Mouse (Mus musculus) retina, adult 2 months (tissue): ENCODE measurements at regions not wholly inside any gene's neighbourhood (a gene's known extent, or its start where the extent isn't known, plus 50 kb on each side); places are given as distances from the start of the nearest gene placed in this dataset.

ENCODE experiments used
- DNase-seq: peaks from one replicate; pipeline ENCODE4 v3.0.0-alpha.2; 2012; ENCODE audit warnings: low read depth, low spot score

DNA sequence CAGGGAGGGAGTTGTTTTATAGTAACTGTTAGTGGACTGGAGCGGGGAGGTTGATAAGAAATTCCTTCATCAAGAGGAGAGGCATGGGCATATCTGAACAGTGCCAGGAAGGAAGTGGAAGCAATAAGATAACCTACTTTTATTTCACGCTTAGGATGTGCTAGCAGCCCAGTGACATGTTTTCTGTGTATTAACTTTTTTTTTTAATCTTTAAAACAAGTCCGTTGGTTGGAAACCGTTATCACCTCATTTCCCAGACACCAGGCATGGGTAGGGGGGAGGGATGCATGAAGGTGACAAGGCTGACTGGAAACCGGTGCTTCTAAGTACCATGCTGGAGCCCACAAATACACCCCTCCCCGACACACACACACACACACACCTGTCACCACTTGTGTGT lies 394.7 kb downstream of the Tshz3 start:
- no peak for DNase-seq

GRCm38 (mm10) chr7:37093721-37094120 lies 395.8 kb downstream of the Tshz3 start:
- no peak for DNase-seq

- no peak for DNase-seq
Observed at GRCm38 (mm10) chr7:37095839-37096238, 397.9 kb downstream of the Tshz3 start.

GRCm38 (mm10) chr7:37096291-37096690 lies 398.4 kb downstream of the Tshz3 start:
- no peak for DNase-seq

DNA sequence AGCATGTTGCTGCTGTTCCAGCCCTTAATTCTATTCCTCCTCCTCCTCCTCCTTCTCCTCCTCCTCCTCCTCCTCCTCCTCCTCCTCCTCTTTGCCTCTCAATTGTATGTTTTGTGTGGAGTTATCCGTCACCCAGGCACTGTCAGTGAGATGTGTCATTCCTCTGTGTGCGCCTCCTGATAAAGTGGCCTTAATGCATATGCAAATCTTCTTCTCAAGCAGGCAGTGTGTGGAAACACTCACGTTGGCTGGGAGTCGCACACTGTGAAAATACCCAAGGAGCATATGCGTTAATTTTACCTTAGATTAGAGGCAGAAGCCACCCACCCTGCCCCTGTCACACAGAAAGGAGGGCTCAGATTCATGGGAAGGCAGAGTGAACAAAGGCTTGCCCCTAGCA lies 401.0 kb downstream of the Tshz3 start:
- DNase-seq, result no peak

GRCm38 (mm10) chr7:37104671-37105070 lies 406.8 kb downstream of the Tshz3 start:
- no peak for DNase-seq

- DNase-seq, result no peak
Observed at GRCm38 (mm10) chr7:37111071-37111470, 413.2 kb downstream of the Tshz3 start.

- no peak for DNase-seq
Observed at GRCm38 (mm10) chr7:37120776-37121175, 422.9 kb downstream of the Tshz3 start.

DNA sequence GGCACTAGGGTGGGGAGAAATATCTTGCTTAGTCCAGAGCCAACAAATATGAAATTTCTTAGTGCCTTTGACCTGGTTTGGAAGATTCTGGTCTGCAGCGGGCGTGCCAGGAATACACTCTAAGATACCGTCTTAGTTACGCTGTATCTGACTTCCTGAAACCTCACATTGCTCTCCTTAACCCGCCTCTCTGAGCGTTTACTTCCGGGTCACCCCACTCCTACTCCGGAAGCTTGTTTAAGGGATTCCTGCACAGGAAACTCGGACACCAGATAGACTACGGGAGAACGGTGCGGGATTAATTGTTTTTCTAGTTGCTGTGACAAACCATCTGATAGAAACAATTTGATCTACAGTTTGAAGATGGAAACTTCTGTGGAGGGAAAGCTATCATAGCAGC lies 442.3 kb downstream of the Tshz3 start:
- DNase-seq, result no peak

GRCm38 (mm10) chr7:37142780-37143179 lies 444.9 kb downstream of the Tshz3 start:
- no peak for DNase-seq

GRCm38 (mm10) chr7:37144303-37144702 lies 446.4 kb downstream of the Tshz3 start:
- no peak for DNase-seq

DNA sequence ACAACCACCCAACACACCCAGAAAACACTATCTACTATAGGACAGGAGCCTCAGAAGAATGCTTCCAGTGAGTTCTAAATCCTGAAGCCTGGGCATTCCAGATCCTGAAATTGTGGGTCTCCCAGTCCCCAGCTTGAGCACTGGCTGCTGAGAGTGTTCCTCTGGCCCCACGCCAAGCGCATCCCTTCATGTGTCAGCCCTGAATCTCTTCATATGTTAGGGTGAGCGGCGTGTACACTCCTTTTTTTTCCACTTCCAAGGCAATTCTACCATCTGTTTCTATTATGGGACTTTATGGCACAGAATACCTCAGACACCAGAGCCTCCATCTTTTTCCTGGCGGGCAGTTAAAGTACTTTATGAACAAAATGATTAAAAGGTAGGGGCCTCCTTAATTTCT lies 451.8 kb downstream of the Tshz3 start:
- no peak for DNase-seq

DNA sequence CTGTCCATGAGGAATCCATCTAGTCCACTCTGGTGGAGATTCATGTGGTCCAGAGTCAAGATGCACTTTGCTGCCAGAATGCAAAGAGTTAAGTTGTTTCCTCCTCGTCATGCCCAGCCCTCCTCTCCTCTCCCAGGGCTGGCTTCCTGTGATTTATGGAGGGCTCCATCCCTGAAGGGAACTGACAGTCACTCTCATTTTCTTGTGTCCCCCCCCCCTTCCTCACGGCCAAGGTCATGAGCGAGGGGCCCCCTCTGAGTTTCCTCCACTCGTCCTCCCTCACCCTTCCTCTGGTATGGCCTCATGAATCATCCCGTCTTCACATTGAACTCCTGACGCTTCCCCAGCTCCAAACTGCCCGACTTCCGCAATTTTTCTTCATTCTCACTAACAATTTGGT lies 461.9 kb downstream of the Tshz3 start:
- no peak for DNase-seq

DNA sequence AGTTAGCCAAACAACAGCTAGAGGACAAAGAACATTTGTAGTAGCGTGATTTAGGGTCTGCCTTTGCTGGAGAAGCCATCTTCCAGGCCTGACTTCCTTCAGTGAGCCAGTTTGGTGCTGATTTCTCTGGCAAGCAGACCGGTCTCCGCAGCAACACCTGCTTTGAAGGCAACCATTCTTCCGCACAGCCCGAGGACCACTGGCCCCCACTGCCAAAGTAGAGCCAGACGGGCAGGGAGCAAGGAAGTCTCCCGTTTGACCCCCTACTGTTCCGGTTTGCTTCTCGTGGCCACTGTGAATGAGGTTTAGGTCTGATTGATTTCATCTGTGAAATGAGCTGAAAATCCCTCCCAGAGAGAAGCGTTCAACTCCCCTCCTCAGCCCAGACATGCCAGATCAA lies 471.0 kb downstream of the Tshz3 start:
- no peak for DNase-seq

DNA sequence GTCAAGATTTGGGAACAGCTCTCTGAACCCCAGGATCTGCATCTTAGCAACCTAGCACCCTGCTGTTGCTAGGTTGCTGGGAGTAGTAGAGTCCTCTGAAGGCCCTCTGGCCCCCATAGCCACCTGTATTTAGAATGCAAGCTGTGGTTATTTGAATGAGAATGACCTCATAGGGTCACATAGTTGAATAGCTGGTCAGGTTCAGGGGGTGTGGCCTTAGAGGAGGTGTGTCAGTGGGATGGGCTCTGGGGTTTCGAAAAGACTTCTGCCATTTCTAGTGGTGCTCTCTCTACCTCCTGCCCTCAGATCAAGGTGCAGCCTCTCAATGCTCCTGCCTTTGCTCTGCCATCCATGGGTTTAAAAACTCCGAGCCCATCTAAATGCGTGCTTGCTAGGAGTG lies 477.8 kb downstream of the Tshz3 start:
- no peak for DNase-seq

- DNase-seq, result no peak
Observed at GRCm38 (mm10) chr7:37178256-37178655, 480.3 kb downstream of the Tshz3 start.

DNA sequence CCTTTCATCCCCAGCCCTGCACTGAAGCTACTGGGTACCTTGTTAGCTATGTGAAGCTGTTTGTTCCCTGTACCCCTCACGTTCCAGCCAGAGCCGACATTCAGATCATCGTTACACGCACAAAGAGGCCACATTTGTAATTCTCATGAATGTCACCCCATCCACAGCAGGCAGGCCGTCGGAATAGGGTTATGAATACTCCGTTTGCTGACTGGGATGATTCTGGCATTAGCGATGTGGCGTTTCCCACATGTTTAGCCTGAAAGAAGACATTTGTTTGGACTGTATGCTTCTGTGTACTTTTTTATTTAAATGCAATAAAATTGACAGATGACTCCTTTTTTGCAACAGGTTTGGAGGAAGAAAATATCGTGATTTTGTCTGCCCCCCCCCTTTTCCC lies 482.0 kb downstream of the Tshz3 start:
- DNase-seq, result no peak

GRCm38 (mm10) chr7:37180416-37180815 lies 482.5 kb downstream of the Tshz3 start:
- no peak for DNase-seq

DNA sequence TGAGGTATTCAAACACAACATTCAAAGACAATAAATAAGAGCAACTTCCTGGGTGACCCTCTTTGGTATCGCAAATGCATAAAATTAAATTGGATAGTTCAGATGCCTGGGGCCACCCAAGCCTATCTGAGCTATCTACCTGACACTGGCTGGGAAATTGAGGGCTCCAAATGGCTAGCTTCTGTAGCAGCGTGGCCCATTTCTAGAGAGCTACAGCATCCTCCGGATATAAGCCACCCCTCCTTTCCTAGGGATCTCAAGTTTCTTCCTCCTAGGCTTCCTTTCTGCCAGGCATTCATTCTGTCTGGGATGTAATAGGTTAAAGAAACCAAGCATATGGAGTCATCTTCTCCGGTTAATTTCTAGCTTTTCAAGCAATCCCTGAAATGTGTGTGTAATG lies 483.2 kb downstream of the Tshz3 start:
- DNase-seq, result no peak

GRCm38 (mm10) chr7:37192536-37192935 lies 494.6 kb downstream of the Tshz3 start:
- no peak for DNase-seq

DNA sequence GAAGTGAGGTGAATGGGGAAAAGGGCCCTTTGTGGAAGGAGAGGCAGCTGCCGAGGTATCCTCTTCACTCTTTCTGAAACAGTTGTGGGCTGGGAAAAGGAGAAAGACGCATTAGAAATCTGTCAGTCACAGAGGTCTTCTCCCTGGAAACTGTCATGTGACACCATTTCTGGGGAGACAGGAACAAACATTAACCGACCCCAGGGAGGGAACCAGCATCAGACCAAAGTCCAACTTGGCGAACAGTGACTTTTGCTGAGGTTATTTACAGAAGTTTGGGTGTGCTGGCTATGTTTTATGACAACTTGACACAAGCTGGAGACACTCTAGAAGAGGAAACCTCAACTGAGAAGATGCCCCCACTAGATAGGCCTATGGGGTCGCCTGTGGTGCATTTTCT lies 506.9 kb downstream of the Tshz3 start:
- no peak for DNase-seq

DNA sequence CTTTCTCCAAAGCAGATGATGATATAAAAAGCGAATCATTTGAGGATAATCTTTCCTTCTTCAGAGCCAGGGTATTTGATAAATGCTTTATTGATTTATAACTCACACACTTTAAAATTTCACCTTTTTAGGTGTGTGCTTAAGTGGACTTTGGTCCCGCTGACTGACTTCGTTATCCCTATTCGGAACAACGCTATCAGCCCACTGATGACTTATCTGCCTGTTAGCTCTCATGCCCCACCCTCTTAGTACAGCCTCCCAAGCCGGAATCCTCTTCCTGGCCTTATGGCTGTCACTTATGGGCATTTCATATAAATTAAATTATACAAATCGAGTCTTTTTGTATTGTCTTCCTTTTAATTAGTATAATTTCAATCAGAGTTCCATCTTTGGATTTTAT lies 510.4 kb downstream of the Tshz3 start:
- DNase-seq, result no peak

DNA sequence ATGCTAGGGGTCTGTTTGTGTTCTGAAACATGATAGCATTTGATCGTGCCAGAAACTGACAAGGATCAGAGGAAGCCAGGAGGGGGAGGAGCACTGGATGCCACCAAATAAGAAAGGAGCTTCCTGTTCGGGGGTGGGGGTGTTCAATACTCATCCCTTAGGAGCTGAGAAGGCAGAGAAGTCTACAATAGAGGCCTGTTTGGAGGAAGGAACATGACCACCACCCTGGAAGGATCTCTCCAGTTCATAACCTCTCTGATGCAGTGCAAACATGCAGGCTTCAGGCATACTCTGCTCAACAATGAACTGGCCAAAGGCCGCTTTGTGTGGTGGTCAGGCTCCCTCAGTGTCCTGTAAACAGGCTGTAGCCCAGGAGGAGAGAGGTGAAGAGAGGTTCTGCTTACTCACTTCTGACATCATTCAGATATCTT lies 515.8 kb downstream of the Tshz3 start:
- DNase-seq, result no peak

GRCm38 (mm10) chr7:37215498-37215897 lies 517.6 kb downstream of the Tshz3 start:
- no peak for DNase-seq

GRCm38 (mm10) chr7:37220476-37220875 lies 522.6 kb downstream of the Tshz3 start:
- DNase-seq, result no peak
